Mouse (Mus musculus) frontal cortex, postnatal 36 days (tissue): ENCODE measurements around the gene Apbb1.

Experiments
- DNase-seq, 2 experiments: peaks; one replicate each; pipeline ENCODE4 v3.0.0; 2022; ENCODE audit warnings: low spot score in 2 of 2

Apbb1 gene

GRCm38 (mm10) chr7:105520201-105520600 is 61.3 kb downstream of the Apbb1 start:
- no peak for DNase-seq

- DNase-seq, result peak in 1 of 2 experiments; percentile 66
Observed at GRCm38 (mm10) chr7:105519771-105520170, 61.7 kb downstream of the Apbb1 start.

GRCm38 (mm10) chr7:105519336-105519735 is 62.1 kb downstream of the Apbb1 start:
- DNase-seq, result peak; percentile 81 to 94

GRCm38 (mm10) chr7:105516669-105517360 is 64.6 kb downstream of the Apbb1 start:
- DNase-seq, result no peak

GRCm38 (mm10) chr7:105515178-105515577 is 66.3 kb downstream of the Apbb1 start:
- peak; percentile 59 to 66 for DNase-seq

- DNase-seq, result peak in 1 of 2 experiments; percentile 31
Observed at GRCm38 (mm10) chr7:105514561-105514960, 66.9 kb downstream of the Apbb1 start.

- DNase-seq, result peak in 1 of 2 experiments; percentile 12
Observed at GRCm38 (mm10) chr7:105513845-105514291, 67.6 kb downstream of the Apbb1 start.

- DNase-seq, result peak in 1 of 2 experiments; percentile 58
Observed at GRCm38 (mm10) chr7:105510143-105510542, 71.3 kb downstream of the Apbb1 start.
